Mouse (Mus musculus) stomach, embryonic 16.5 days (tissue): ENCODE data around the gene Ifitm1. TPM values are rescaled to one million over a fixed set of nuclear protein-coding genes. Genes with fewer than 3 reads are reported as not detected.

ENCODE experiments used
- ATAC-seq: fragments of 200-750 bp; cut with Nextera tagmentation; 2 replicates; pipeline ENCODE4 v1.8.0; 2017; ENCODE audit warnings: moderate number of reproducible peaks, moderate TSS enrichment; ENCODE audit not compliant: insufficient read depth, low FRiP score
- H3K27ac ChIP-seq: fragments of 300-500 bp; sonication (generic); 2 replicates; pipeline ENCODE4 v1.5.1; 2014; ENCODE audit warnings: low read length
- H3K27me3 ChIP-seq: fragments of 300-500 bp; sonication (generic); 2 replicates; pipeline ENCODE4 v1.6.1; 2014; ENCODE audit warnings: low read length, control low read depth, mixed read lengths; ENCODE audit not compliant: control insufficient read depth, insufficient read depth
- H3K36me3 ChIP-seq: fragments of 300-500 bp; sonication (generic); 2 replicates; pipeline ENCODE4 v1.6.1; 2014; ENCODE audit warnings: low read length; ENCODE audit not compliant: control insufficient read depth, insufficient read depth
- H3K4me1 ChIP-seq: fragments of 300-500 bp; sonication (generic); 2 replicates; pipeline ENCODE4 v1.6.1; 2014; ENCODE audit warnings: low read length, control low read depth, mixed read lengths; ENCODE audit not compliant: control insufficient read depth, insufficient read depth
- H3K4me2 ChIP-seq: fragments of 300-500 bp; sonication (generic); 2 replicates; pipeline ENCODE4 v1.6.1; 2014; ENCODE audit warnings: low read depth, low read length, mixed read lengths
- H3K4me3 ChIP-seq: fragments of 300-500 bp; sonication (generic); replicated peaks from 2 replicates; pipeline ENCODE4 v1.5.1; 2014; ENCODE audit warnings: mild to moderate bottlenecking, low read length
- H3K9ac ChIP-seq: fragments of 300-500 bp; sonication (generic); 2 replicates; pipeline ENCODE4 v1.6.1; 2014; ENCODE audit warnings: low read length
- H3K9me3 ChIP-seq: fragments of 300-500 bp; sonication (generic); replicated peaks from 2 replicates; pipeline ENCODE4 v1.6.1; 2016; ENCODE audit warnings: low read length, control low read depth; ENCODE audit not compliant: control insufficient read depth
- WGBS: fragments of 180-500 bp; shearing (Covaris S2); extraction: QIAGEN DNeasy Blood & Tissue Kit; methylation state at CpG from one replicate; pipeline ENCODE4 v1.1.7; 2014; 5-methylcytosine and 5-hydroxymethylcytosine counted together
- polyA plus RNA-seq: library from polyadenylated mRNA; unstranded; fragments of >200 nt; fragmentation: Nextera tagmentation; extraction: Ambion mirVana; gene quantifications from 2 replicates; pipeline ENCODE4 v1.2.1, GENCODE M21; 2015

The Ifitm1 gene
- polyA plus RNA-seq, 1 experiment from 2014 or later: 156 TPM

DNA sequence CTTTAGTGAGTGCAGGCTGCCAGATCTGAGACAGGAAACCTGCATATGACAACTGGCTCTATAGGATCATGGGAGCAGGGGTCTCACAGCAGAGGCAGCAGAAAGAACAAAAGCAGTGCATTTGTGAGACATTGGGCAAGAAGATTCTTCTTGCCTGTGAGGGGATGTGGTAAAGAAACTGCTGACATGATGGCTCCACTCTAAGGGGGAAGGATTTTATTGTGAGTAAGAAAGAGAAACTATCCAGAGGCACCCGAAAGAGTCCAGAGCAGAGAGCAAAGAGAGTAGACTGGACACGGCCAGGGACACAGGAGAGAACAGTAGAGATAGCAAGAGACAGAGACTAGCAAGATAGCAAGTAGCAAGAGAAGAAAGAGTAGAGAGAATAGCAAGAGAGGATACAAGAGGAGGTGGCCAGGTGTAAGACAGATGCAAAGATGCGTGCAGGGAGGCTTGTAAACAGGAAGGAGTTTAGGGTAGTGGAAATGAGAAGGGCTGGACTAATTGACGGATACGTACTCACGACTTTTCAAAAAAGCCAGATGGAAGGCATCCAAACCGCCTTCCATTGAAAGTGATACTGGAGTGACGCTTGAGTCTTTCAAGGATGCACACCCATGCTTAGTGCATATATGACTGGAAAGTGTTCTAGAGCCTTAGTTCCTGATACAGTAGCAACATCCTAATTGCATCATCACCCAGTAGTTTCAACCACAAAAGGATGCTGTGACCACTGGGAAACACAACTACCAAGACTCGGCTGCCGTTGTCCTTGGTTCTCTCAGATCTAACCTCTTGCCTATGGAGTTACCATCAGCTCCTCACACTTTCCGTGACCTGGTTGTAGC lies 32.1 kb downstream of the Ifitm1 start:
- Histone ChIP-seq H3K27me3 (no peaks in the 10 kb centered on the region), H3K27ac (no peak overlapping the region), H3K9me3 (no peaks in the 10 kb centered on the region), H3K4me3 (no peak overlapping the region), H3K4me2 (no peak overlapping the region), H3K9ac (no peak overlapping the region), H3K4me1 (no peaks in the 10 kb centered on the region), H3K36me3 (no peaks in the 10 kb centered on the region)
- WGBS: 80% methylated on average over 11 of the region's 11 CpGs
- no peak for ATAC-seq

DNA sequence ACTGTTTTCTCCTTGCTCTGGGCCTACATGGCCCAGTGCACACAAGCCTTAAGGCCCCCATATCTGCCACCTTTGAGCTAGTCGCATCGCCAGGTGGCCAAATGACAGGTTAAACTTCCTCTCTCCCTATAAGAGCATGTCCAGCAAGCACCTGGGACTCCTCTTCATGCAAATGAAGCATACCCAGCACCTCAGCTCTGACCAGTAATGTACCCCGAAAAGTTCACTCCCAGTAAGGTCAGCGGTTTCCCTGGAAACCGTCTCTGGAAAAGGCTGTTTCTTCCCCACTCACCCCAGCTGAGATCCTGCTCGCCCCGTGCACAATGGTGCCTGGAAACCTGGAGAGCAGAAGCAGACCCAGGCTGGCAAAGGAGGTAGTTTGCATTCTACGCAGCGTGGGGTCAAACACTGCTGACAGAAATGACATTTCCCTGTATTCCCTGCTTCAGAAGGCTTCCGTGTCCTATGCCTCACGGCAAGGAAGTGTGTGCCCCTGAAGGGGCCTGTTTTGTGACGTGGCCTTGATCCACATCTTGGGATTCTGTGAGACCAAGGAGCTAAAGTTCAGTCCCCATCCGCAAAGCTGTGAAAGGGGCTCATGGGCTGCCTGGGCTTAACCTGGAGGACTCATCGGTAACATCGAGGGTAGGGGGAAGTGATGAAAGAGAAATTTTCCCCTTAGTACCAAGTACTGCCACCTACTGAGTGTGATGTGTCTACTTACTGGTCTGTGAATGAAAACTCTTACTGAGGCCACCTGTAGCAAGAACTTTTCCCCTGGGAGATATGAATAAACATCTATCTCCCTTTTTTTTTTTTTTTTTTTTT lies 34.1 kb downstream of the Ifitm1 start:
- Histone ChIP-seq H3K4me2 (no peak overlapping the region), H3K4me3 (no peak overlapping the region), H3K4me1 (no peaks in the 10 kb centered on the region), H3K9ac (no peak overlapping the region), H3K27ac (no peak overlapping the region; the same call in 1 of the 2 replicates), H3K36me3 (no peaks in the 10 kb centered on the region), H3K9me3 (no peaks in the 10 kb centered on the region), H3K27me3 (no peaks in the 10 kb centered on the region)
- WGBS: 77% methylated on average over 15 of the region's 15 CpGs
- ATAC-seq: no peak

DNA sequence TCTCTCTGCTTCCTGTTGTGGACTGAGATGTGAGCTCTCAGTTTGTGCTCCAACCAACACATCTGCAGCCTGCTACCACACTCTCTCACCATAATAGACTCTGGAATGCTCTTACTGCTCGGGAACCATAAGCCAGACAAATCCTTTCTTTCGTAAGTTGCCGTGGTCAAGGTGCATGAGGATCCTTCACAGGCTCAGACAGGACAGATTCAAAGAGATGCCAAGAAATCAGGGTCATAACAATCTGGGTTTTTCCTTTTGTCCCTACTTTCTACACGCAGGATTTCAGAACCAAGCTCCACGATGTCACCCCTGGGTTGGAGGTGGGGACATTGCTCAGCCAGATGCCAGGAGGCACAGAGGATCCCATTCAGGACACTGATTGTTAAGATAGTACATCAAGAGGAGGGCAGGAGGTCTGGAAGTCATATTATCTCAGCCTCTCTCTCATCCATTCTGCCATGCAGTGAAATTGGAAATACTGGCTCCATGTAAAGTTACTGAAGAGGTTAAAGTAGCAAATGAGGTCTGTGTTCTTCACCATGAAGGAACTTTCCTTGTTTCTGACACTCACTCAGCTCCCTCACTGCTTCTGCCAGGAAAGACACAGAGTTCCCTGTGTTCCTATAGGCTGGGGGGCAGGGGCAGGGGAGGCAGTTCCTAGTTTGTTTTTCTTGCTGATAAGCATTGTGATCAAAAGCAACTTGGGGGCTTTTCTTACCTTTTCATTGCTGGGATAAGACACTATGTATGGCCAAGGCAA lies 36.4 kb downstream of the Ifitm1 start:
- H3K9me3 ChIP-seq: no peaks in the 10 kb centered on the region
- no peak overlapping the region for H3K4me2 ChIP-seq
- 74% methylated on average over 5 of the region's 5 CpGs for WGBS
- no peak overlapping the region for H3K27ac ChIP-seq
- ATAC-seq: no peak
- no peak overlapping the region for H3K4me3 ChIP-seq
- H3K9ac ChIP-seq: no peak overlapping the region
- H3K27me3 ChIP-seq: no peaks in the 10 kb centered on the region
- H3K4me1 ChIP-seq: peaks cover 1% of the 10 kb centered on the region; the same call in 1 of the 2 replicates
- H3K36me3 ChIP-seq: no peaks in the 10 kb centered on the region

DNA sequence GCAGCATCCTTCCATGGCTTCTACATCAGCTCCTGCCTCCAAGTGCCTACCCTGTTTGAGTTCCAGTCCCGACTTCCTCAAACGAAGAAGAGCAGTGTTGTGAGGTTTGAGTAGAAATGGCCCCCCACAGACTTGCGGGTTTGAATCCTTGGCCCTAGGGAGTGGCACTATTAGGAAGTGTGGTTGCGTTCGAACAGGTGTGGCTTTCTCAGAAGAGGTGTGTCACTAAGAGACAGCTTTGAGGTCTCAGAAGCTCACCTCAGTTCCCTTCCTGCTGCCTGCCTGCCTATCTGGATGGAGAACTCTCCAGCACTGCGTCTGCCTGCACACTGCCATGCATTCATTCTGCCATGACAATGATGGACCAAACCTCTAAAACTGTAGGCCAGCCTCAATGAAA lies 39.4 kb downstream of the Ifitm1 start:
- Histone ChIP-seq H3K27me3 (no peaks in the 10 kb centered on the region), H3K27ac (no peak overlapping the region), H3K4me1 (peaks cover 19% of the 10 kb centered on the region), H3K4me3 (no peak overlapping the region), H3K9ac (no peak overlapping the region), H3K36me3 (no peaks in the 10 kb centered on the region), H3K4me2 (no peak overlapping the region), H3K9me3 (no peaks in the 10 kb centered on the region)
- no peak for ATAC-seq
- WGBS: 82% methylated on average over 6 of the region's 6 CpGs

DNA sequence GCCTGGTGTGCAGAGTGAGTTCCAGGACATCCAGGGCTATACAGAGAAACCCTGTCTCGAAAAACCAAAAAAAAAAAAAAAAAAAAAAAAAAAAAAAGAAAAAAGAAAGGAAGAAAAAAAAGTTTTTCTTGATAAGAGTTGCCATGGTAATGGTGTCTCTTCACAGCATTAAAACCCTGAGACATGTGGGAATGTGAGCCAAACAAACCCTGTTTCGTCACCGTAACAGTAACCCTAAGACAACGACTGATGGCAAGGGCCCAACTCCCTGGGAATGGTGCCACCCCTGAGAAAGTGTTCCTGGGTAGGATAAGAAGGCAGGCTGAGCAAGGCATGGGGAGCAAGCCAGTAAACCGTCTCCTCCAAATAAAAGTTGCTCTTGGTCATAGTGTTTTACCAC lies 39.9 kb downstream of the Ifitm1 start:
- Histone ChIP-seq H3K27me3 (no peaks in the 10 kb centered on the region), H3K4me3 (no peak overlapping the region), H3K36me3 (no peaks in the 10 kb centered on the region), H3K27ac (no peak overlapping the region), H3K9ac (no peak overlapping the region), H3K4me1 (peaks cover 19% of the 10 kb centered on the region), H3K9me3 (no peaks in the 10 kb centered on the region), H3K4me2 (no peak overlapping the region)
- 81% methylated on average over 5 of the region's 5 CpGs for WGBS
- ATAC-seq: no peak

DNA sequence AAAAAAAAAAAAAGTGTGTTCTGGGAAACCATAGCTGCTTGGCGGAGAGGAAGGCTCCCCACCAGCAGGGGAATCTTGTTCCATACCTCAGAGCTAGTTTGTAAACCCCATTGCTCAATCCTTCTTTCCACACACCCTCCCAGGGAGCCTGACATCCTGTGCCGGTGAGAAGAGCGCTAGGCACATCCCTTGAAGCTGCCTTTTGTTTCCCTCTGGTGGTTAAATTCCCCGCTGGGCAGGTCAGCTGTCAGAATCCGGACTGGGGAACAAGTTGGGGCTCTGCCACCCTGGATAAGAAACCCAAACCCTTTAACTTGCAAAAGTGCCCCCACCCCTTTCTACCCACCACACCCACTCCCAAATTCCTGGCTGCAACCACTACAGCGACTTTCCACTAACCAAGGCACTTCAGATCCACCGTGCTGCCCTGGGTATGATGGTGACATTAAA lies 41.3 kb downstream of the Ifitm1 start:
- H3K9ac ChIP-seq: peak overlapping the region; percentile 76
- no peak; the same call in 1 of the 2 replicates for ATAC-seq
- H3K27ac ChIP-seq: peak overlapping the region; percentile 64
- peak overlapping the region; percentile 20 for H3K4me3 ChIP-seq
- H3K4me2 ChIP-seq: peak overlapping the region; percentile 49
- 12% methylated on average over 7 of the region's 7 CpGs for WGBS
- no peaks in the 10 kb centered on the region for H3K36me3 ChIP-seq
- no peaks in the 10 kb centered on the region for H3K27me3 ChIP-seq
- H3K9me3 ChIP-seq: no peaks in the 10 kb centered on the region
- H3K4me1 ChIP-seq: peaks cover 19% of the 10 kb centered on the region

DNA sequence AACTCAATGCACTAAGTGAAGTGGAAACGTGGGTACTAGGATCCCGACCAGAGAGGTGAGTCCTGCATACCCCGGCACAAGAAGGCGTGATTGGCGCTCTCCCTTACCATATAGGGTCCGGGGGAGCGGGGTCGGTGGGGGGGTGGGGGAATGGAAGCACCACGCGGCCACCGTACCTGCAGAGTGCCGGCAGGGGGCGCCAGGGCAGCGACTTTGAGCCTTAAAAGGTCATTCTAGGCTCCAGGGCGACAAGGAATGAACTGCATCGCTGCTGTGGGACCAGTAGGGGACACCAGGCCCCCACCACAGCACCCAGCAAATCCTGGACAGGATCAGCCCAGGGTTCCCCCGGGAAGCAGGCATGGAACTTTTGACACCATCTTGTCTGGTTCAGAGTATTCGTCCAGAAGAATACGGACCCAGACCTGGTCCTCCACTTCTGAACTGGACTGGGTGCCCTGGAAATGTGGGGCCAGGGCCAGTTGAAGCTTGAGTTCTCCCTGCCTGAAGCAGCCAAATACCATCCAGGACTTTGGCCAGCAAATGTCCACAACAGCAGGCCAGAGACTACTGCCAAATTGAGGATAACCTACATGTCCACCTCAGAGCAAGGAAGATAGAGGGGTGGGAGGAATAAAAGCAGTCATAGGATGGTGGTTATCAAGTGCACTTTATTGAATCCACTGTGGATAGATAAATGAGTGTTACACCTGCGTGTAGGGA lies 42.1 kb downstream of the Ifitm1 start:
- WGBS: 7% methylated on average over 20 of the region's 20 CpGs
- H3K36me3 ChIP-seq: no peaks in the 10 kb centered on the region
- H3K9me3 ChIP-seq: no peaks in the 10 kb centered on the region
- peak overlapping the region; percentile 88 for H3K27ac ChIP-seq
- H3K27me3 ChIP-seq: no peaks in the 10 kb centered on the region
- H3K4me2 ChIP-seq: peak overlapping the region; percentile 49
- H3K9ac ChIP-seq: peak overlapping the region; percentile 76
- peak overlapping the region; percentile 20 for H3K4me3 ChIP-seq
- peak; percentile 87 for ATAC-seq
- peaks cover 19% of the 10 kb centered on the region for H3K4me1 ChIP-seq

DNA sequence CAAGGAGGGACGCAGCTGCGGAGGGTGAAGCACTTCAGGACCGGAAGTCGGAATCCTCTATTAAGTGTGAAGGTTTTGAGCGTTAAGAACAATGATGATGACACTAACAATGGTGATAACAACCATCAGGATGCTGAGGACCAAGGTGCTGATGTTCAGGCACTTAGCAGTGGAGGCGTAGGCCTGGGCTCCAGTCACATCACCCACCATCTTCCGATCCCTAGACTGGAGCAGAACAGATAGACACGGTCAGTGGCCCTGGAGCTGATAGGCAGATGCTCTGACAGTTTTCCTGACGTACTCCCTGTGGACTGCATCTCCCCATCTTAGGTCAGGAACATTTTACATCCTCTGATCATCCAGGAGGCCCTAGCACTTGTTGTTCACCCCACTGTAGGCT lies 42.6 kb downstream of the Ifitm1 start:
- no peaks in the 10 kb centered on the region for H3K27me3 ChIP-seq
- peak overlapping the region; percentile 49 for H3K4me2 ChIP-seq
- H3K4me3 ChIP-seq: peak overlapping the region; percentile 56
- H3K9ac ChIP-seq: peak overlapping the region; percentile 76
- no peaks in the 10 kb centered on the region for H3K9me3 ChIP-seq
- WGBS: 76% methylated on average over 9 of the region's 9 CpGs
- no peaks in the 10 kb centered on the region for H3K36me3 ChIP-seq
- H3K4me1 ChIP-seq: peaks cover 19% of the 10 kb centered on the region
- peak overlapping the region; percentile 88 for H3K27ac ChIP-seq
- ATAC-seq: no peak
